Mouse (Mus musculus) neutrophil, adult 5-6 weeks (primary cell): ENCODE results near the gene Adamts12. TPM values are rescaled to one million over a fixed set of nuclear protein-coding genes. Genes with fewer than 3 reads are reported as not detected.

Experiments
- ATAC-seq: fragments of 151-379, 151-347 bp; 2 replicates; pipeline ENCODE4 v1.8.0; 2017; ENCODE audit warnings: mild to moderate bottlenecking, moderate TSS enrichment; ENCODE audit not compliant: insufficient number of reproducible peaks, poor library complexity, low FRiP score, severe bottlenecking; ENCODE audit errors: extremely low read depth
- total RNA-seq: library from RNA; stranded (forward); fragments of 200-1000 nt; gene quantifications from 2 replicates; pipeline ENCODE4 v1.2.3, GENCODE M21; 2017

Gene Adamts12
- total RNA-seq, 1 experiment from 2014 or later, result not detected

GRCm38 (mm10) chr15:11370477-11371085 lies 306.0 kb downstream of the Adamts12 start:
- no peak for ATAC-seq

- 0 out of 2 replicates have a peak, but pooled peaks have one; percentile 9 for ATAC-seq
These were observed 315.0 kb downstream of the Adamts12 start for GRCm38 (mm10) chr15:11379431-11380086.

- ATAC-seq, result peak; percentile 48; the same call in 1 of the 2 replicates
These were observed 315.5 kb downstream of the Adamts12 start for GRCm38 (mm10) chr15:11380087-11380530.

GRCm38 (mm10) chr15:11380616-11381015 lies 316.0 kb downstream of the Adamts12 start:
- ATAC-seq, result no peak

GRCm38 (mm10) chr15:11382585-11382984 lies 318.0 kb downstream of the Adamts12 start:
- no peak for ATAC-seq

- no peak for ATAC-seq
These were observed 319.2 kb downstream of the Adamts12 start for GRCm38 (mm10) chr15:11383796-11384195.

- ATAC-seq, result no peak
These were observed 328.3 kb downstream of the Adamts12 start for GRCm38 (mm10) chr15:11392903-11393302.

- no peak for ATAC-seq
These were observed 331.8 kb downstream of the Adamts12 start for GRCm38 (mm10) chr15:11396421-11396820.

Other genes starting within 250 kb of the Adamts12 start
- not detected in 2 replicates for gene C1qtnf3, start 112.5 kb upstream of the Adamts12 start, total RNA-seq
- gene Amacr, start 83.0 kb upstream of the Adamts12 start, total RNA-seq, result 3.4 and 5.2 TPM in 2 replicates
- gene Slc45a2, start 64.1 kb upstream of the Adamts12 start, total RNA-seq, result not detected in 2 replicates
- not detected in 2 replicates for gene Rxfp3, start 26.8 kb upstream of the Adamts12 start, total RNA-seq